Mouse (Mus musculus) kidney, postnatal 4 days (tissue): Measurements from ENCODE around the gene Clp1.
A peak's percentile ranks its signal among the peaks of the same experiment; 100 is the strongest.

Experiments used
- DNase-seq, 2 experiments: peaks; one replicate each; pipeline ENCODE4 v3.0.0; 2021; ENCODE audit warnings: mixed read lengths in 2 of 2

The Clp1 gene

GRCm38 (mm10) chr2:84727172-84727858, at the start of gene Clp1:
Gene Clp1 (minus strand): TSS chr2:84727350.
- peak; percentile 96 to 98 for DNase-seq

GRCm38 (mm10) chr2:84775665-84776064, 48.5 kb upstream of the Clp1 start:
- DNase-seq: peak; percentile 7 to 25

DNA sequence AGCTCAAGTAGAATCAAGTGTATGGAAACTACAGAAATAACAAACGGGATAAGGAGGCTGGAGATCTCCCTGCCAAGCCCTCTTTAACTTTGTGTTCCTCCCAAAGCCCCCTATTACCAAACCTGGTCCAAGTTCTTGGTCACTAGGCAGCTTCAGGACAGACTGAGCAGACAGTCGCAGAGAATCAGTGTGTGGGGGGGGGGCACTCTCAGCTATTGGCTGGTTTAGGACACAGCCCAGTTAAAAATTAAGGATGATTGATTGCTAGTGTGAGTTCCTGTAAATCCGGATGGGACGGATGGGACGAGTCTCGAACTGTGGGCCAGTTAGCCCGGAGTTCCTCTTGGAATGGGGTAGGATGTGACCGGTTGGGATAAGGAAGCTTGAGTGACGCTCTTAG, 48.1 kb upstream of the Clp1 start, which contains the start of gene Serping1:
TSS of gene Serping1 (minus strand) at position 204 of the 400 bp plus-strand sequence.
- peak; percentile 36 to 59 for DNase-seq

GRCm38 (mm10) chr2:84774751-84775150, 47.6 kb upstream of the Clp1 start:
- DNase-seq: peak; percentile 84 to 88

GRCm38 (mm10) chr2:84773195-84773594, 46.0 kb upstream of the Clp1 start:
- DNase-seq: no peak

- no peak for DNase-seq
These were observed 45.3 kb upstream of the Clp1 start for GRCm38 (mm10) chr2:84772454-84772853.

DNA sequence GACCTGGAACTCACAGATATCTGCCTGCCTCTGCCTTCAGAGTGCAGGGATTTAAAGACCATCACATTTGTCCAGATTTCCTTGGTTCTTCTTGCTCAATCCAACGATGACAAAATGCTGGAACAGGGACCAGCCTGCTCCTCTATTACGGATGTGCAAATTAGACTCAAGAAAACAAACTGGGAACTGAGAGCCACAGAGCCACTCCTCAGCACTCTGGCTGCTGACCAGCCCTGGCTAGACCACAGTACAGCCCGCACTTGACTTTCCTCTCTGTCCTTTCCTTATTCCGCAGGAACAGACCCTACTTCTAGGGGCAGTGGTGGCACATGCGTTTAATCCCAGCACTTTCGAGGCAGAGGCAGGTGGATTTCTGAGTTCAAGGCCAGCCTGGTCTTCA, 43.4 kb upstream of the Clp1 start:
- no peak for DNase-seq

DNA sequence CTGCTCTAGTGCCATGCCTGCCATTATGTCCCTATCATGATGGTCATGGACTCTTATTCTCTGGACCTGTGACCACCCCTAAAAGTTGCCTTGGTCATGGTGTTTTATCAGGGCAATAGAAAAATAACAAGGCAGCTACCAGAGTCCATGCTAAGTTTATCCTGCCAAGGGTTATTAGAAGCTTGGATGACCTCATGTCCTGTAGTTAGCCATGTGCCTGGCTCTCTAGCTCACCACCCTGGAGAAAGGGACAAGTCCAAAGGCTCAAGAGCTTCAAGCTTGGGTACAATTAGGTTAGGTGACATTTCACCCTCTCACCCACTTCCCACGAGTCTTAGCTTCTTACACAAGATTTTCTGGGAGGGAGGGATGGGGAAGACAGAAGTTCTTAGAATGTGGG, 35.7 kb upstream of the Clp1 start:
- DNase-seq: no peak

- no peak for DNase-seq
These were observed 35.1 kb upstream of the Clp1 start for GRCm38 (mm10) chr2:84762295-84762694.

GRCm38 (mm10) chr2:84761840-84762239, 34.7 kb upstream of the Clp1 start:
- DNase-seq: no peak

DNA sequence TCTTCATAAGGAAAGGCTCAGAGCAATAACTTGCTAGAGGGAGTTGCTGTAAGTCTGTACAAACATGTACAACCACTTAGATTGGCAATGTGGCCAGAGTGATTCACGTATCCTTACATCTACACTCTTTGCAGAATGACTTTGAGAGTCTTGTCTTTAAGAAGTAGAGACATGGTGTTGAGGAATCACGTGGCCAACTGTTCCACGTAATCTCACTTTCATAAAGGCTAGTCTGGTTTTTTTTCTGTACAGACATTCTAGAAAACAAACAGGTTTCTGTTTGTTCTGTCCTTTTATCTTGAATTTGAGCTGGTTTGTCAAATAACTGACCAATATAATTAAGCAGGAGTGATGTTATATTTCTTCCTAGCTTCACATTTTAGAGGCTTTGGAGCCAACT, 34.2 kb upstream of the Clp1 start:
- no peak for DNase-seq

DNA sequence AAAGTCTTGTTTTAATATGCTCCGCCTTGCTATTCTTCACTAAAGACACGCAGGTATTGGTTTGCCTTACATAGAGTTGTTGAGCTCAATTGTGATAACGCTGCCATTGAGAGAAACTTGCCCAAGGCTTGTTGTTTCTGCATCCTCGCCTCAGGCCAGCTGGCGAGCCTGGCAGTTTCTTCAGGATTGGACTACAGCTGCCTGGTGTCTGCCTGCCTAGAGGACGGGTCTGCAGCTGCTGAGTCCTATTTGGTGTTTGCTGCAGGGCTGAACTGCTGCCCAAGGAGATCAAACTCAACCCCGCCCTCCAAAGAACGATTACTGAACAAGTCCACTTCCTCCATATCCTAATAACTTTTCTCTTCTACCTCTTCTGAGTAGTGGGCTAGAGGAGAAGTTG, 33.6 kb upstream of the Clp1 start:
- no peak for DNase-seq

DNA sequence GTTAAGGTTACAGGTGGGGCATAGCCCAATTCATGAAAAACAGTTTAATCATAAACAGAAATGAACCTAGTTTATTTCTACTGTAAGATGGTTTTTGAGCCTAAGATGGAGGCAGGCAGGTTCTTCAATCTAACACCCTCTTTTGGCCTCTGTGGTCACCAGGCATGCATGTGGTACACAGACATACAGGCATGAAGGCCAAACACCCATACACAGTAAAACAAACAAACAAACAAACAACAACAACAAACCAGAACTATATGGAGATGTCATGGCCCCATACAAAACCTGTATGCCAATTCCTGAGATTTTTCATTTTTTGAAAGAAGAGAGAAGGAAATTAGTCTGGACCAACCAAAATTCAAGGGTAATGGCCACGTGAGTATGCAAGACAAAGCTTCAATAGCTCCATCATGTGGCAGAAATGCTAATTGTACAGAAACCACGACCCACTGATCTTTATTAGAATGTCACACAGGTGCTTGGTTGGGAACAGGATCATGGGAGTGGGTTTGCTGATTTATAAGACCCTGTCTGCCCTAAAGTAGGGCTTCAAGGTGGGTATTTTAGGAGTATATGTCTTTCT, 31.5 kb upstream of the Clp1 start:
- peak; percentile 25 to 49 for DNase-seq

DNA sequence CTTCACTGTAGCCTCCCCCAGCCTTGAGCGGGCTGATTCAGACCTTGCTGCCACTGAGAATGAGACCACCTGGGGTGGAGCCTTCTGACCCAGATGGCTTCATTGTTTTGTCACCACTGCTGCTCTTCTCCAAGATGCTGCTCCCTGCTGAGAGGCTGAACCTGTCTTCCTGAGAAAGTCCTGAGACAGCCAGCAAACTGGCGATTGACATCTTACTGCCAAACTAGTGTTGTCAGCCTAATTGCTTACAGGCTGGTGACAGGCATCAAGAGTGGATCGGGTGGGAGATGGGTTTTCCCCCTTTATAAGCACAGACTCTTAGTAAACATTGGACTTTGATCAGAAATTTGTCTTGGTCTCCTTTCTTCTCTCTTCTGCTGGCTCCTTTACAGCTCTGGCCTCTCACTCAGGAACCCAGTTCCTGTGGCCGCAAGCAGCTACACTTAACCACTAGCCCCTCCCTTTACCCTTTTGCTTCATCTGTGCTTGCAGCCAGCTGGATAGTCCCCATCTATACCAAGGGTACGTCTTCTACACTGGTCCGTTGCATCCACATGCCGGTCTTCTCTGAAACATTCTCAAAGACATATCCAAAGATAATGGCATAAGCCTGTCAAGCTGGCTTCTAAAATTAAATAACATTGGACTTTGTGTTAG, 30.0 kb upstream of the Clp1 start:
- DNase-seq: no peak

DNA sequence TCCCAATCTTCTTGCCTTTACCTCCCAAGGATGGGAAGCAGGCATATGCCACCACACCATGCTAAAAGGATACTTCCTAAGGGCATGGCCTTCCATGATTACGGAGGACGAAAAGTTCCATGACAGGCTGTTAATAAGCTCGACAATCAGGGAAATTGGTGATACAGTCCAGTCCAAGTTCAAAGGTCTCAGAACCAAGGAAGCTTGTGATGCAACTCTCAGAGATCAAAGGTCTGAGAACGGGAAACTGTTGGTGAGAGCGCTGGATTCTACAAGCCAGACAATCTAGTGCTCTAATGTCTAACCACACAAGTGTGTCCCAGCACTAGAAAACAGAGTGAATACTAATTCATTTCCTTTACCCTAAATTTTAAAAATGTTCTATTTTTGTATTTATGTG, 29.1 kb upstream of the Clp1 start:
- no peak for DNase-seq

DNA sequence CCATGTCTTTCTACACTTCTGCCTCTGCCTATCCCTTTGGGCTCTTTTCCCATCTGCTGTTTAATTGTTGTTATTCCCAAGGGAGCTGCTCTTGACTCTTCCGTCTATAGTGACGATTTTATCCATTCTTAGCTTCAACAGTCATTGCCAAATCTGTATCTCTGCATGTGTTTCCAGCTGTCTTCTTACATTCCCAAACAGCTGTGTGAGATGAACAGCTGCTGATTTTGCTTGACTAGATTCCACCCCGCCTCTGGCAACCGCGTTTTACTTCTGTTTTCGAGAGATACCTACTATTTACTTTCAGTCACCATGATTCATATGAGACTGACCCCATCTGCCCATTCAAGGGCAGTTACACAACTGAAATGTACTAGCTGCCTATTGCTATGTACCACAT, 23.0 kb upstream of the Clp1 start:
- DNase-seq: peak in 1 of 2 experiments; percentile 21

DNA sequence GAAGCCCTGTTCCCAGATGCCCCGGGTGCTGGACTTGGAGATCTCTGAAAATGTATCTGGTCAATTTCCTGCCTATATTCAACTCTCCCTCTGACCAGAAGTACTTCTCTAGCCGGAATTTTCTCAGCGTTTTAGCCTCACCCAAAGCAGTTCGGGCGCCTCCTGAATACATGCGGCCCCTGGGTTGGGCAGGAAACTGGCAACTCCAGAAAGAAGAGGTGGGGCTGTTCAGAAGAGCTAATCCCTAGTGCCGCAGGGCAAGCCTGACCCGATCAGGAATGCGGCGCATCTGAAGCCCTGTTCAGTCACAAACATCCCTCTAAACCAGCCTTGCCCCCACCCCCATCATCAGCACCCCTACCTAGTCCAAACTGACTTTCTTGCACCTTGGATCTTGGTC, 17.0 kb upstream of the Clp1 start:
- DNase-seq: peak in 1 of 2 experiments; percentile 45

DNA sequence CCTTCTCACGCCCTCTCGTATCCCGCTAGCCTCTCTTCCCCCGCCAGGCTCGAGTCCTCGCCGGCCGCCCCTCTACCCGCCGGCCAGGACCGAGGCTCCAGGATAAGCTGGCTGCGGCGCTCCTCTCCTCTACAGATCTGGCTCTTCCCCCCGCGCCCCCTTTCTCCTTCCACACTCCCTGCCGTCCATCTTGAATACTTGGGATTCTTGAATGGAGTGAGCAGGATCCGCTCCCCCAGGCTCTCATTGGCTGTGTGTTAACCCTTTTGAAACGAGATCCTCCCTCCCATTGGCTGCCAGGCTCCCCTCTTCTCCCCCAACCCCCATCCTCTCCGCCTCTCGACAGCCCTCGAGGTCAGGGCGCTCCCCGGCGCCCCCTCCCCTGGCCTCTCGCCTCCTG, 16.4 kb upstream of the Clp1 start, which contains the start of gene Gm19426:
TSS of gene Gm19426 (minus strand) at position 95 of the 400 bp plus-strand sequence.
- DNase-seq: peak; percentile 86 to 91

GRCm38 (mm10) chr2:84742451-84743283, 15.5 kb upstream of the Clp1 start:
- DNase-seq: peak; percentile 80 to 88

DNA sequence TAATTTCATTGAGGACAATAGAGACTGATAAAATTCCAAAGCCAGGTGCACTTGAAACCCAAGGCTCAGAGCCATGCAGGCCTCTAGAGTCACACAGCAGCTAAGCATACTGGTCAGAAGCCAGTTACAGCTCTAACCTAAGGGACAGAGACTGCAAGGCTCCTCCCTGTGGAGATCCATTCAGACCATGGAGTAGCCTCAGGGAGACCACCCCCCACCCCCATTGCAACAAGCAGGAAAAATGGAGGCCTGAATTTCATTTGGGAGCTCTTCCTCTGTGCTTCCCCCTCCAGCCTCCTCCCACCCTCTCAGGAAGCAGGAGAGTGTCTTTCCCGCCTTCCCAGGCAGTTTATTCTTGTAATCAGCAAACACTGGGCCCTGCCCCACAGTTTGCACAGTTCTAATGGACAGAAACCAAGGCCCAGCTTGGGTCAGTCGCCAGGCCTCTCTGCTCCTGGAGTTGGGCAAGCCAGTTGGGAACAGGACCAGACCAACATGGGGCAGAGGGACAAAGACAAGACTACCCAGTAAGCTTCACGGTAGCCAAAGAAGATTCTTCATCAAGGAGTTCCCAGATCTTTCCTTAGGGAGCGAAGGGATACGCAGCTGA, 14.8 kb upstream of the Clp1 start:
- no peak for DNase-seq

- peak; percentile 46 to 62 for DNase-seq
These were observed 13.6 kb upstream of the Clp1 start for GRCm38 (mm10) chr2:84740608-84741333.
